Mouse (Mus musculus) liver, embryonic 13.5 days (tissue): ENCODE measurements around the gene Ppp1r12b. TPM values are rescaled to one million over a fixed set of nuclear protein-coding genes. Genes with fewer than 3 reads are reported as not detected.
A peak's percentile ranks its signal among the peaks of the same experiment; 100 is the strongest.
"Not testable (repeated sequence)": the region's sequence is repeated elsewhere in the genome, so short reads cannot be mapped to it uniquely, and the experiment has no call there.

Experiments
- ATAC-seq: fragments of 200-750 bp; cut with Nextera tagmentation; 2 replicates; pipeline ENCODE4 v1.8.0; 2017; ENCODE audit warnings: low read depth, mild to moderate bottlenecking, moderate number of reproducible peaks, moderate library complexity
- DNase-seq: peaks from one replicate; pipeline ENCODE4 v3.0.0; 2022
- H3K27ac ChIP-seq: fragments of 300-500 bp; sonication (generic); 2 replicates; pipeline ENCODE4 v1.5.1; 2015; ENCODE audit warnings: moderate library complexity, mild to moderate bottlenecking, inconsistent platforms
- H3K27me3 ChIP-seq: fragments of 300-500 bp; sonication (generic); 2 replicates; pipeline ENCODE4 v1.6.1; 2015; ENCODE audit warnings: mild to moderate bottlenecking, inconsistent platforms
- H3K36me3 ChIP-seq: fragments of 300-500 bp; sonication (generic); 2 replicates; pipeline ENCODE4 v1.6.1; 2015; ENCODE audit warnings: mild to moderate bottlenecking, inconsistent platforms
- H3K4me1 ChIP-seq: fragments of 300-500 bp; sonication (generic); replicated peaks from 2 replicates; pipeline ENCODE4 v1.6.1; 2015; ENCODE audit warnings: inconsistent platforms
- H3K4me2 ChIP-seq: fragments of 300-500 bp; sonication (generic); 2 replicates; pipeline ENCODE4 v1.6.1; 2015; ENCODE audit warnings: inconsistent platforms, mild to moderate bottlenecking, moderate library complexity
- H3K4me3 ChIP-seq: fragments of 300-500 bp; sonication (generic); replicated peaks from 2 replicates; pipeline ENCODE4 v1.5.1; 2015; ENCODE audit warnings: mild to moderate bottlenecking, inconsistent platforms
- H3K9ac ChIP-seq: fragments of 300-500 bp; sonication (generic); 2 replicates; pipeline ENCODE4 v1.6.1; 2015; ENCODE audit warnings: mild to moderate bottlenecking, inconsistent platforms
- H3K9me3 ChIP-seq: fragments of 300-500 bp; sonication (generic); replicated peaks from 2 replicates; pipeline ENCODE4 v1.6.1; 2016; ENCODE audit warnings: inconsistent platforms
- WGBS: fragments of 180-500 bp; shearing (Covaris S2); methylation state at CpG from one replicate; pipeline ENCODE4 v1.1.7; 2015; ENCODE audit not compliant: insufficient replicate concordance; 5-methylcytosine and 5-hydroxymethylcytosine counted together
- polyA plus RNA-seq: library from polyadenylated mRNA; unstranded; fragments of >200 nt; fragmentation: Nextera tagmentation; extraction: Ambion mirVana; gene quantifications from 2 replicates; pipeline ENCODE4 v1.2.1, GENCODE M21; 2015

The Ppp1r12b gene
- polyA plus RNA-seq, 1 experiment from 2014 or later: 2.2 TPM

DNA sequence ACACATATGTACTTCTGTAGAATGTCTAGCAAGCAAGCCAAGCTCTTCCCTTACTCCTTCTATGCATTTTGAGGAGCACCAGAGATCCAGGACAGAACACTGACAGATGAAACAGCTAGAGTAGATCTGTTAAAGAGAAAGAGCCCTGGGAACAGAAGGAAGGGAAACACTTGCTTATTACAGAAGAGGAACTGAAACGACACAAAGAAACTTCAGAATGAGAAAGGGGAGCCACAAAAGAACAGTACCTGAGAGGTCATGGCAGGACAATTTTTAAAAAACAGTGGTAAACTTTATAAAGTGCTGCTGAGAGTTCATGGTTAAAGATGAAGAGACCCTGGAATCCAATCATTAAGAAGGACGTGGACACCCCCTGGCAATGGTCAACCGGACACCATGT, 105.4 kb downstream of the Ppp1r12b start:
- ATAC-seq (no peak), DNase-seq (no peak)
- Histone ChIP-seq H3K27me3 (no peaks in the 10 kb centered on the region), H3K9me3 (no peaks in the 10 kb centered on the region), H3K4me3 (no peak overlapping the region), H3K36me3 (no peaks in the 10 kb centered on the region; the same call in 1 of the 2 replicates), H3K4me2 (no peak overlapping the region), H3K4me1 (peaks cover 5% of the 10 kb centered on the region; the same call in 1 of the 2 replicates), H3K9ac (no peak overlapping the region), H3K27ac (no peak overlapping the region)
- 79% methylated on average over 3 of the region's 3 CpGs for WGBS

GRCm38 (mm10) chr1:134847851-134848250, 107.9 kb downstream of the Ppp1r12b start:
- Histone ChIP-seq H3K9ac (no peak overlapping the region), H3K4me2 (no peak overlapping the region), H3K4me3 (no peak overlapping the region), H3K9me3 (no peaks in the 10 kb centered on the region), H3K4me1 (peaks cover 3% of the 10 kb centered on the region; the same call in 1 of the 2 replicates), H3K27ac (no peak overlapping the region), H3K27me3 (no peaks in the 10 kb centered on the region), H3K36me3 (no peaks in the 10 kb centered on the region; the same call in 1 of the 2 replicates)
- ATAC-seq (no peak), DNase-seq (no peak)
- WGBS: 78% methylated on average over 9 of the region's 9 CpGs

DNA sequence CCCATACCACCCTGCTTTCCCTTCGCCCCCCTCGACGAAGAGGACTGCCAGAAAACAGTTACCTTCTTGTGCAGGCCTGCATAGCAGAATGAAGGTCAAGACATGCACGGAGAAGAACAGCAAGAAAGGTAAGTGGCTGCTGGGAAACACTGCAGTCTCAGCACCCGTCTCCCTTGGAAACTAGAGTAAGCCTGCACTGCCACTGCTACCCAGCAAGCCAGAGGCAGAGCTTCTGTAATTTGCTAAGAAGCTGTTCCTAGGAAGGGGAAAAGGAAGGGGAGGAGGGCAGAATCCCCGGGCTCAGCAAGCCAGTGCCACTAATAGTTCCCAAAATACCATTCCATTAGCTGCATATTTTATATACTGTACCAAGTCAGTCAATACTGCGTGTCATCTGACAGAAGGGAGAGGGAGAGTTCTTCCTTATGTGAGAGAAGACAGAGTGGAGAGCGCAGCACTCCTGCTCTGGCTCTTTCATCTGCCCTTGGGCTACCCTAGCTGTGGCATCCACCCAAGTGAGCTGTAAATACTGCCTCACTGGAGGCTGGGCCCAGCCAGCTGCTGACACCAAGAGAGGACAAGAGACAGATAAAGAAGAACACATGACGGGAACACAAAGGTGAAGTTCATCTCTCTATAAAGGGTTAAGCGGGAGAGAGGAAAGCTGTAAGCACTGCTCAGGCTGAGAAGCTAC, 109.3 kb downstream of the Ppp1r12b start:
- no peaks in the 10 kb centered on the region for H3K4me1 ChIP-seq

GRCm38 (mm10) chr1:134843369-134843768, 112.4 kb downstream of the Ppp1r12b start:
- DNase-seq (no peak), ATAC-seq (no peak)
- Histone ChIP-seq H3K36me3 (0 out of 2 replicates have a peak, but pooled peaks cover 4% of the 10 kb centered on the region), H3K4me1 (no peaks in the 10 kb centered on the region), H3K27ac (no peak overlapping the region), H3K4me2 (no peak overlapping the region), H3K9me3 (no peaks in the 10 kb centered on the region), H3K9ac (no peak overlapping the region), H3K27me3 (no peaks in the 10 kb centered on the region), H3K4me3 (no peak overlapping the region)
- 78% methylated on average over 6 of the region's 6 CpGs for WGBS

More for the DNA sequence above, 109.3 kb downstream of the Ppp1r12b start:
- Histone ChIP-seq H3K9me3 (no peaks in the 10 kb centered on the region), H3K4me3 (no peak overlapping the region), H3K9ac (no peak overlapping the region), H3K27me3 (no peaks in the 10 kb centered on the region), H3K4me2 (no peak overlapping the region), H3K27ac (no peak overlapping the region), H3K36me3 (peaks cover 2% of the 10 kb centered on the region; the same call in 1 of the 2 replicates)
- DNase-seq: no peak
- 75% methylated on average over 10 of the region's 10 CpGs for WGBS
- ATAC-seq: no peak

- no peak for ATAC-seq
- H3K27ac ChIP-seq: no peak overlapping the region
- WGBS: 83% methylated on average over 10 of the region's 10 CpGs
- H3K4me1 ChIP-seq: no peaks in the 10 kb centered on the region
- DNase-seq: no peak
- H3K27me3 ChIP-seq: no peaks in the 10 kb centered on the region
- no peak overlapping the region for H3K4me3 ChIP-seq
- H3K4me2 ChIP-seq: no peak overlapping the region
- H3K9me3 ChIP-seq: no peaks in the 10 kb centered on the region
- H3K36me3 ChIP-seq: peaks cover 36% of the 10 kb centered on the region
- no peak overlapping the region for H3K9ac ChIP-seq
Observed at GRCm38 (mm10) chr1:134836909-134837480, 118.7 kb downstream of the Ppp1r12b start.

GRCm38 (mm10) chr1:134830881-134831280, 124.9 kb downstream of the Ppp1r12b start:
- DNase-seq, H3K4me2 ChIP-seq, H3K4me1 ChIP-seq, H3K27me3 ChIP-seq, H3K9me3 ChIP-seq, H3K27ac ChIP-seq, ATAC-seq, H3K9ac ChIP-seq, H3K4me3 ChIP-seq: not testable (repeated sequence)
- peaks cover 20% of the 10 kb centered on the region for H3K36me3 ChIP-seq
- 67% methylated on average over 3 of the region's 3 CpGs for WGBS

- Histone ChIP-seq H3K27me3 (no peaks in the 10 kb centered on the region), H3K27ac (no peak overlapping the region), H3K9ac (no peak overlapping the region), H3K36me3 (peaks cover 7% of the 10 kb centered on the region), H3K4me1 (no peaks in the 10 kb centered on the region), H3K4me2 (no peak overlapping the region), H3K9me3 (no peaks in the 10 kb centered on the region), H3K4me3 (no peak overlapping the region)
- 69% methylated on average over 4 of the region's 4 CpGs for WGBS
- ATAC-seq (no peak), DNase-seq (no peak)
Observed at GRCm38 (mm10) chr1:134829635-134830034, 126.1 kb downstream of the Ppp1r12b start.

DNA sequence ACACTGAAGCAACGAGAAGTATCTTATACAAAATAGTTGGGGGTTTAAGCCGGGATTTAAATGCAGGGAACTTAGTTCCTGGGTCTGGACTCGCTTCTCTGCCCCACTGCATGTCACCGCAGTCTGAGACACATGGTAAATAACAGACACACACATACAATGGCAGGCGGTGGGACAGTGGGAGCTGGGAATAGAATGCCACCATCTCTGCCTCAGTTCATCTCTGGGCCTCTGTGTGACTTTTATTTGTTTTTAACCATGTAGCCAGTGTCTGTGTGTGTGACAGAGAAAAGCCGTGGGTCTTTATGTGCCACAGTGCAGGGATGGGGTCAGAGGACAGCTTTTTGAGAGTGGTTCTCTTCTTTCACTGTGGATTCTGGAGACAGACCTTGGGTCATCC, 130.8 kb downstream of the Ppp1r12b start:
- H3K27me3 ChIP-seq: no peaks in the 10 kb centered on the region
- no peaks in the 10 kb centered on the region for H3K36me3 ChIP-seq
- 78% methylated on average over 6 of the region's 6 CpGs for WGBS
- DNase-seq (no peak), ATAC-seq (no peak)
- H3K4me1 ChIP-seq: peaks cover 10% of the 10 kb centered on the region
- H3K27ac ChIP-seq: no peak overlapping the region
- H3K4me2 ChIP-seq: no peak overlapping the region
- no peaks in the 10 kb centered on the region for H3K9me3 ChIP-seq
- no peak overlapping the region for H3K9ac ChIP-seq
- H3K4me3 ChIP-seq: no peak overlapping the region

DNA sequence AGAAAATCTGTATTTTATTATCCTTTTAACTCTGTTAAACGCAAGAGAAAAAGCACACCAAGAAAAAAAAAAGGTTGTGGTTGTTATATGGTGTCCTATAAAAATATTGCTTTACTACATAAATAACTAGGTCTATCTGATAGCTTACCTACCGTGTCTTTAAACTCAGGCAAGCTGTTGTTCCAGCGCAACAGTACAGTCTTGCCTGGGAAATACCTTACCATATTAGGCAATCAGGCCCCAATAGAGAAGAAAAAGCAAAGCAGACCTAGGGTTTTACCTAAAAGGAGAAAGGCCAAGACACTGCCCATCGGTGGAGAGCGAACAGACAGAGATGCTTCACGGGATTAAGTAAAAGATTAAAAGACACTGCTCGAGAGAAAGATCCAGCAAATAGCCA, 131.9 kb downstream of the Ppp1r12b start:
- DNase-seq (no peak), ATAC-seq (no peak)
- no peak overlapping the region for H3K9ac ChIP-seq
- 72% methylated on average over 7 of the region's 7 CpGs for WGBS
- no peaks in the 10 kb centered on the region for H3K9me3 ChIP-seq
- H3K36me3 ChIP-seq: no peaks in the 10 kb centered on the region
- no peak overlapping the region for H3K4me2 ChIP-seq
- H3K4me3 ChIP-seq: no peak overlapping the region
- H3K27me3 ChIP-seq: no peaks in the 10 kb centered on the region
- H3K27ac ChIP-seq: no peak overlapping the region
- peaks cover 10% of the 10 kb centered on the region for H3K4me1 ChIP-seq

DNA sequence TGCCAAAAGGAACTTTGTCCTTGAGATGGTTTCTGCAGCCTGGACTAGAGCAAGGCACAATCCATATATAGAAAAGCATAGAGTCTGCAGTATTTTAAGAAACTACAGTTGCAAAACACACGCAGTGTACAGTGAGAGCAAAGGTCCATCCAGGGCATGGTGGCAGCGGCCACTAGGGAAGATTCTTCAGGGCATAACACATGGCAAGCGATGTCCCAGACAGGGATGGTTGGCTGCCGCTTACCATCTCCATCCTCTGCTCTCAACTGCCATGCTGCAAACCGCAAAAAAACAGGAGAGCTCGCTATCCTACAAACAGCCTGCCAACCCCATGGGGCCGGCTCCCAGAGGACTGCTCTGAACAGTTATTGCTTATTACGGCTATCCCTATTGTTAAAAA, 132.4 kb downstream of the Ppp1r12b start:
- ATAC-seq (no peak), DNase-seq (no peak)
- H3K27ac ChIP-seq: no peak overlapping the region
- H3K4me3 ChIP-seq: no peak overlapping the region
- 83% methylated on average over 8 of the region's 8 CpGs for WGBS
- H3K9me3 ChIP-seq: no peaks in the 10 kb centered on the region
- H3K36me3 ChIP-seq: no peaks in the 10 kb centered on the region
- H3K9ac ChIP-seq: no peak overlapping the region
- H3K4me2 ChIP-seq: no peak overlapping the region
- H3K4me1 ChIP-seq: peaks cover 10% of the 10 kb centered on the region
- H3K27me3 ChIP-seq: no peaks in the 10 kb centered on the region

GRCm38 (mm10) chr1:134820882-134821281, 134.9 kb downstream of the Ppp1r12b start:
- ATAC-seq (peak; percentile 73), DNase-seq (no peak)
- no peaks in the 10 kb centered on the region for H3K36me3 ChIP-seq
- no peaks in the 10 kb centered on the region for H3K27me3 ChIP-seq
- H3K9me3 ChIP-seq: no peaks in the 10 kb centered on the region
- H3K9ac ChIP-seq: no peak overlapping the region
- 33% methylated on average over 3 of the region's 3 CpGs for WGBS
- no peak overlapping the region for H3K4me2 ChIP-seq
- H3K4me3 ChIP-seq: no peak overlapping the region
- H3K4me1 ChIP-seq: peaks cover 32% of the 10 kb centered on the region
- peak overlapping the region; percentile 40 for H3K27ac ChIP-seq

GRCm38 (mm10) chr1:134819196-134819595, 136.5 kb downstream of the Ppp1r12b start:
- Histone ChIP-seq H3K27ac (no peak overlapping the region), H3K4me1 (peaks cover 32% of the 10 kb centered on the region), H3K27me3 (no peaks in the 10 kb centered on the region), H3K9ac (no peak overlapping the region), H3K9me3 (no peaks in the 10 kb centered on the region), H3K4me3 (no peak overlapping the region), H3K36me3 (no peaks in the 10 kb centered on the region), H3K4me2 (no peak overlapping the region)
- no peak for DNase-seq
- WGBS: 84% methylated on average over 11 of the region's 11 CpGs
- ATAC-seq: no peak
